Comparison of ENCODE assay signal across 8 mouse cellular contexts in genomic region chr2:145610796-145611705, GRCm38 (mm10).
DNase-seq lines count a peak whose midpoint lies in the region; ATAC-seq and TF ChIP-seq lines count a peak whose summit lies in the region.
"Had no signal": no experiment of that assay in that cellular context is flagged by ENCODE, and none has a peak within 500 bp of the region (broad histone marks: within the 10 kb centered on the region; RNA-seq: fewer than 3 reads in every experiment).

No protein-coding gene starts in this region.

- ATAC-seq in neural tube, embryonic 15.5 days (ENCODE audit: low FRiP score) = no peak
- peak; percentile 82 to 88 for ATAC-seq in hematopoietic stem cell, adult 5-6 weeks (replicated peaks in 1 of 2; ENCODE audit: insufficient read depth in 1 of 2, low FRiP score in 2 of 2, low TSS enrichment in 1 of 2, low read depth in 1 of 2, poor library complexity in 2 of 2, severe bottlenecking in 2 of 2)

- no peaks in the 10 kb centered on the region for H3K79me2 ChIP-seq in liver, adult 2 months (ENCODE audit: control insufficient read depth, insufficient read depth, low read length)

- no peaks in the 10 kb centered on the region for H3K9me3 ChIP-seq in neural tube, embryonic 15.5 days (replicated peaks)
- H3K9me3 ChIP-seq: heart, embryonic 13.5 days had no signal

- DNase-seq in neural tube, embryonic 10.5 days (ENCODE audit: extremely low spot score, low spot score) = peak; percentile 70
- peak; percentile 41 to 43 for DNase-seq in adrenal gland, adult 18-20 months (ENCODE audit: low spot score in 2 of 2)
- DNase-seq in cerebellum, postnatal 36 days = peak; percentile 37 to 41
- peak; percentile 51 for DNase-seq in liver, adult 2 months (ENCODE audit: extremely low read depth, low read depth, low spot score)
- DNase-seq in right cerebral cortex, postnatal 14 days = peak; percentile 56

- H3K4me2 ChIP-seq in neural tube, embryonic 15.5 days = no peak overlapping the region
- H3K4me2 ChIP-seq: heart, embryonic 13.5 days had no signal

- TF ChIP-seq POLR2A in liver, adult 2 months (IDR thresholded peaks at IDR 0.05; ENCODE audit: extremely low read depth, insufficient read depth, low read length) = no peak

- WGBS in neural tube, embryonic 15.5 days = 48% methylated on average over 15 of the region's 15 CpGs
- WGBS in liver, adult 2 months = 40% methylated on average over 15 of the region's 15 CpGs

- no peak overlapping the region for H3K27ac ChIP-seq in neural tube, embryonic 15.5 days (replicated peaks)
- H3K27ac ChIP-seq in liver, adult 2 months (replicated peaks; ENCODE audit: insufficient read depth, low read depth, low read length) = no peak overlapping the region
- H3K27ac ChIP-seq: heart, embryonic 13.5 days had no signal

- TF ChIP-seq CTCF in liver, adult 2 months (IDR thresholded peaks at IDR 0.05; ENCODE audit: low read depth, low read length) = peak; percentile 94

- H3K27me3 ChIP-seq in neural tube, embryonic 15.5 days (replicated peaks) = no peaks in the 10 kb centered on the region
- no peaks in the 10 kb centered on the region for H3K27me3 ChIP-seq in liver, adult 2 months (ENCODE audit: control insufficient read depth, insufficient read depth, low read length)
- H3K27me3 ChIP-seq: heart, embryonic 13.5 days had no signal

- H3K9ac ChIP-seq in neural tube, embryonic 15.5 days (replicated peaks) = no peak overlapping the region
- H3K9ac ChIP-seq in liver, adult 2 months (ENCODE audit: low read depth, low read length) = no peak overlapping the region
- H3K9ac ChIP-seq: heart, embryonic 13.5 days had no signal

- peaks cover 7% of the 10 kb centered on the region; the same call in 1 of the 2 replicates for H3K36me3 ChIP-seq in neural tube, embryonic 15.5 days
- no peaks in the 10 kb centered on the region for H3K36me3 ChIP-seq in liver, adult 2 months (ENCODE audit: control insufficient read depth, insufficient read depth, low read length)
- H3K36me3 ChIP-seq: heart, embryonic 13.5 days had no signal

- H3K4me3 ChIP-seq in neural tube, embryonic 15.5 days (replicated peaks) = no peak overlapping the region
- no peak overlapping the region for H3K4me3 ChIP-seq in liver, adult 2 months (ENCODE audit: insufficient read depth, low read depth, low read length)
- H3K4me3 ChIP-seq: heart, embryonic 13.5 days had no signal

- H3K4me1 ChIP-seq in neural tube, embryonic 15.5 days = peaks cover 3% of the 10 kb centered on the region; the same call in 1 of the 2 replicates
- no peaks in the 10 kb centered on the region for H3K4me1 ChIP-seq in liver, adult 2 months (ENCODE audit: control insufficient read depth, insufficient read depth, low read length)
